Mouse (Mus musculus) myocyte (in vitro differentiated cells): ENCODE results near the gene Exo1. TPM values are rescaled to one million over a fixed set of nuclear protein-coding genes. Genes with fewer than 3 reads are reported as not detected.
A peak's percentile ranks its signal among the peaks of the same experiment; 100 is the strongest.

Experiments
- H3K27me3 ChIP-seq: one replicate; pipeline ENCODE4 v1.6.1; 2011; ENCODE audit not compliant: control insufficient read depth, insufficient read depth, insufficient read length
- H3K36me3 ChIP-seq: one replicate; pipeline ENCODE4 v1.6.1; 2011; ENCODE audit not compliant: control insufficient read depth, insufficient read depth
- H3K4me2 ChIP-seq: one replicate; pipeline ENCODE4 v1.6.1; 2011; ENCODE audit warnings: low read depth, control low read depth
- H3K4me3 ChIP-seq: one replicate; pipeline ENCODE4 v1.5.1; 2011; ENCODE audit warnings: mild to moderate bottlenecking, control low read depth, moderate library complexity
- H3K79me2 ChIP-seq: one replicate; pipeline ENCODE4 v1.6.1; 2011; ENCODE audit not compliant: control insufficient read depth, insufficient read depth
- H3ac ChIP-seq: one replicate; pipeline ENCODE4 v1.6.1; 2011; ENCODE audit not compliant: control insufficient read depth, insufficient read length
- CEBPB ChIP-seq: IDR thresholded peaks from 2 replicates; pipeline ENCODE4 v1.6.1; 2011; ENCODE audit warnings: mild to moderate bottlenecking, moderate library complexity; ENCODE audit not compliant: poor library complexity, insufficient read depth, severe bottlenecking
- E2F4 ChIP-seq: IDR thresholded peaks from one replicate; pipeline ENCODE4 v1.6.1; 2011; ENCODE audit warnings: mild to moderate bottlenecking, control low read depth, moderate library complexity; ENCODE audit not compliant: insufficient read depth
- MAX ChIP-seq: IDR thresholded peaks from one replicate; pipeline ENCODE4 v1.6.1; 2011; ENCODE audit warnings: low read depth, mild to moderate bottlenecking, control low read depth
- MYOD1 ChIP-seq, 3 experiments: IDR thresholded peaks; one replicate each; pipeline ENCODE4 v1.6.1; 2011; ENCODE audit warnings: control low read depth in 2 of 3, low read depth in 2 of 3, mild to moderate bottlenecking in 2 of 3, moderate library complexity in 1 of 3; ENCODE audit not compliant: insufficient read length in 2 of 3, control insufficient read depth in 1 of 3
- MYOG ChIP-seq, 3 experiments: IDR thresholded peaks; one replicate each; pipeline ENCODE4 v1.6.1; 2011; ENCODE audit warnings: control low read depth in 2 of 3, low read depth in 2 of 3, mild to moderate bottlenecking in 2 of 3; ENCODE audit not compliant: insufficient read length in 2 of 3, control insufficient read depth in 1 of 3, insufficient read depth in 1 of 3
- POLR2A ChIP-seq: IDR thresholded peaks from one replicate; pipeline ENCODE4 v1.6.1; 2011; ENCODE audit warnings: low read depth, mild to moderate bottlenecking, control low read depth, moderate library complexity; ENCODE audit not compliant: insufficient read length
- POLR2AphosphoS2 ChIP-seq: IDR thresholded peaks from one replicate; pipeline ENCODE4 v1.6.1; 2011; ENCODE audit warnings: low read depth, control low read depth; ENCODE audit not compliant: insufficient read length
- REST ChIP-seq: IDR thresholded peaks from one replicate; pipeline ENCODE4 v1.6.1; 2011; ENCODE audit warnings: mild to moderate bottlenecking, control low read depth, moderate library complexity; ENCODE audit not compliant: insufficient read depth, insufficient read length
- SRF ChIP-seq: IDR thresholded peaks from one replicate; pipeline ENCODE4 v1.6.1; 2011; ENCODE audit warnings: low read depth; ENCODE audit not compliant: control insufficient read depth, insufficient read length
- TCF12 ChIP-seq: IDR thresholded peaks from one replicate; pipeline ENCODE4 v1.6.1; 2011; ENCODE audit warnings: mild to moderate bottlenecking, control low read depth; ENCODE audit not compliant: poor library complexity, insufficient read depth, severe bottlenecking
- TCF3 ChIP-seq: IDR thresholded peaks from one replicate; pipeline ENCODE4 v1.6.1; 2011; ENCODE audit warnings: low read depth, control low read depth; ENCODE audit not compliant: insufficient read length
- USF1 ChIP-seq: IDR thresholded peaks from one replicate; pipeline ENCODE4 v1.6.1; 2011; ENCODE audit warnings: low read depth, mild to moderate bottlenecking, control low read depth, moderate library complexity
- polyA plus RNA-seq: library from polyadenylated mRNA; unstranded; fragments of >200 nt; fragmentation: generic; extraction: Trizol; gene quantifications from one replicate; pipeline ENCODE4 v1.2.1, GENCODE M21; 2012; ENCODE audit warnings: missing spikeins

Exo1 gene
- polyA plus RNA-seq, result 2.3 TPM

DNA sequence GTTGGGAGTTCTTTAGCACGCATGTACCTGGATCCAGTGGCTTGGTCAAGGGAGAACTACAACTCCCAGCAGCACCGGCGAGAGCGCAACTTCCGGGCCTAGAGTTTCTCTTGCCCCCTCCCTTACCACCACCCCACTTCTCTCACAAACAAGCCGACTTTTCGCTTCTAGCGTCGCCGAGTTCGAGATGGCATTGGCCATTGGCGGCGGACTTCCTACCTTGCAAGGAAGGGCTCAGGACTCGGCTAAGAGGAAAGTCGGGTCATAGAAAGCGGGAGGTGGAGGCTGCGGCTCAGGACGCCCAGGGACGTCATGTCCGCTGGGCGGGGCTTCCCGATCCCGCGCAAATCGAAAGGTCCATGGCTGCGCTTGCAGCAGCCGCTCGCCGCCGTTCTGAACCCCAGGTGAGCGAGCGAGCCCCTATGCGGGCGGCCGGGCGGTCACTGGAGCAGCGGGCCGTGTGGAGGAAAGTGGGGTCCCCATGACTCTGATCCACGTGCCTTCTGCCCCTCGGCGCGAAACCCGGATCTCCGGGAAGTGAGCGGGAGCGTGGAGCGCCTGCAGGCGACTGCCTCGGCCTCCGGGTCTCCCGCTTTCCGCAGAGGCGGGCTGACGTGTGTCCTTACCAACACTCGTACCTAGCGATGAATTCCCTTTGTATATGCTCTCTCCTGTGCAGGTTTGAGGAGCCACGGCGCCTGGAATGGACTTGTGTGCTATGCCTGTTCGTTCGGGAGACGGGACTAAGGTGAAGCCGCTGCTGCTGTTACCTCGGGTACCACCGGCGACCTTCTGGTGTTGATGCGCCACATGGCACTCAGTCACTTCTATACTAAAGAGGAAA, at the start of gene Exo1:
Exo1 (plus strand) TSS at position 129 of the 844 bp plus-strand sequence.
- Histone ChIP-seq H3K79me2 (peaks cover 4% of the 10 kb centered on the region), H3K36me3 (no peaks in the 10 kb centered on the region), H3K27me3 (no peaks in the 10 kb centered on the region), H3ac (peak within 1 kb of the TSS; percentile 68), H3K4me3 (peak within 1 kb of the TSS; percentile 66), H3K4me2 (peak within 1 kb of the TSS; percentile 76)
- peak; percentile 94 for TF ChIP-seq E2F4
- TF ChIP-seq POLR2AphosphoS2, result no peak

- no peak for TF ChIP-seq REST
- TF ChIP-seq POLR2A, result no peak
- TF ChIP-seq MYOG (IDR thresholded peaks at IDR 0.05; ENCODE audit: control insufficient read depth in 1 of 3, insufficient read depth in 1 of 3, insufficient read length in 2 of 3, low read depth in 2 of 3), result no peak
- TF ChIP-seq TCF3, result no peak
- no peak for TF ChIP-seq USF1
- no peak for TF ChIP-seq POLR2AphosphoS2
- no peak for TF ChIP-seq MYOD1 (IDR thresholded peaks at IDR 0.05; ENCODE audit: control insufficient read depth in 1 of 3, insufficient read length in 2 of 3, low read depth in 2 of 3)
- TF ChIP-seq MAX, result no peak
- TF ChIP-seq CEBPB, result no peak
- H3ac ChIP-seq, result no peak overlapping the region
- H3K4me2 ChIP-seq, result no peak overlapping the region
- H3K36me3 ChIP-seq, result no peaks in the 10 kb centered on the region
- H3K79me2 ChIP-seq, result no peaks in the 10 kb centered on the region
- no peak overlapping the region for H3K4me3 ChIP-seq
- no peaks in the 10 kb centered on the region for H3K27me3 ChIP-seq
Observed at GRCm38 (mm10) chr1:175855515-175855914, 24.9 kb upstream of the Exo1 start.

DNA sequence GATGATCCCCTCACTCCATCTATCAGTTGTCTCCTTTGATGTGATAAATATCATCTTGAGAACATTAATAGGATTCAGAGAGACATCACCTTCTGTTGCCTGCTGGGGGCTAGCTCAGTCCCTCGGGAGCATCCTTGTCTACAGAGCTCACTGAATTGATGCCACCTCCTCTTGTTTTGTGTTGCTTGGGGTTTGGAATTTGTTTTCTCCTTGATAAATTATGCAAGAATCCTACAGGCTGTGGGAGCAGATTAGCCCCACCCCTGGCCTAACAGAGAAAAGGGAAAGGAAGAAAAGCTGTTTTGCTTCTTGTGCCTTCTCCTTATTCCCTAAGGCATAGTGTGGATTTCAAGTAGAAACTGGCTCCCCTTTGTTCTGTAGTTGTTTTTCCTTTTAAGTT, 13.3 kb upstream of the Exo1 start:
- no peak overlapping the region for H3K4me2 ChIP-seq
- H3K79me2 ChIP-seq, result no peaks in the 10 kb centered on the region
- TF ChIP-seq REST, result no peak
- no peak for TF ChIP-seq E2F4
- TF ChIP-seq MAX, result no peak
- no peak for TF ChIP-seq TCF12
- TF ChIP-seq SRF, result no peak
- TF ChIP-seq POLR2AphosphoS2, result no peak
- TF ChIP-seq MYOG (IDR thresholded peaks at IDR 0.05; ENCODE audit: control insufficient read depth in 1 of 3, insufficient read depth in 1 of 3, insufficient read length in 2 of 3, low read depth in 2 of 3), result no peak
- no peak for TF ChIP-seq TCF3
- no peak for TF ChIP-seq MYOD1 (IDR thresholded peaks at IDR 0.05; ENCODE audit: control insufficient read depth in 1 of 3, insufficient read length in 2 of 3, low read depth in 2 of 3)
- no peak for TF ChIP-seq CEBPB
- TF ChIP-seq USF1, result no peak
- TF ChIP-seq POLR2A, result no peak
- H3ac ChIP-seq, result no peak overlapping the region
- H3K4me3 ChIP-seq, result no peak overlapping the region
- H3K27me3 ChIP-seq, result no peaks in the 10 kb centered on the region
- H3K36me3 ChIP-seq, result no peaks in the 10 kb centered on the region

DNA sequence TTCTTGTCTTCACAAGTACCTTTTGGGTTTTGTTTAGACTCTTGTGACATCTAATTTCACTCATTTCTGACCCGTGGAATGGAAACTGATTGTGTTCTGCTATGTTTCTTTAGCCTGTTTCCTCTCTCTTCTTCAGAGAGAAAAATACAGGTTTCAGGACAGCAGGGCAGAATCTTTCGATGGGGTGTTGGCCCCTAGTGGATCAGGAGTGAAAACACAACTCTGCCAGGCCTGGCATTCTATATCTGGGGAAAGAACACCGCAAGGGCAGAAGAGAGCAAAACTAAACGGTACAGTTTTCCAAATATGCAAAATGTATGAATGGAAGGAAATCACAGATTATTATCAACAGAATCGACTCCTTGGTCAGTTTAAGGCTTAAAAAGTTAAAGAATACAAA, 12.8 kb upstream of the Exo1 start:
- TF ChIP-seq E2F4 (no peak), POLR2A (no peak), CEBPB (no peak), MYOD1 (IDR thresholded peaks at IDR 0.05; ENCODE audit: control insufficient read depth in 1 of 3, insufficient read length in 2 of 3, low read depth in 2 of 3) (no peak), USF1 (no peak), TCF12 (no peak), REST (no peak), SRF (no peak), MAX (no peak)
- no peaks in the 10 kb centered on the region for H3K79me2 ChIP-seq
- no peak overlapping the region for H3K4me3 ChIP-seq
- H3K36me3 ChIP-seq, result no peaks in the 10 kb centered on the region
- no peak overlapping the region for H3ac ChIP-seq
- H3K4me2 ChIP-seq, result no peak overlapping the region
- H3K27me3 ChIP-seq, result no peaks in the 10 kb centered on the region

DNA sequence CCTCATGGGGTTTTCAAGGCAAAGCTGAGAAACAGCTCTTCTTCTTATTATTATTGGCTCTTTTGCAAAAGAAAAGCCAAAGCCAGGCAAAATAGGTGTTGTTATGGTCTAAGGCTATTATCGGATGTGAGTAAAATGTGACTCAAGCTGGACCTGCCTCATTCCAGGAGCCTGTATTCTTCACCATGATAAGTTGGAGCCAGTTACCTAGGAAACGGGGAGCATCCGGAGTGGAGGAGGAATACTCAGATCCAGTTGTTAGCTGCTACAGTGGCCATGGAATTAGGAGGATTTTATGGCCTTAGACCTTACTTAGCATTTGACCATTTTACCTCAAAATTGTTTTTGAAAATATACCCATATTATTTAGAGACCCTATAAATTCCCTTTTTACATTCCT, 9.7 kb upstream of the Exo1 start:
- Histone ChIP-seq H3K27me3 (no peaks in the 10 kb centered on the region), H3K4me3 (no peak overlapping the region)

More for the DNA sequence above, 9.7 kb upstream of the Exo1 start:
- Histone ChIP-seq H3ac (no peak overlapping the region), H3K4me2 (no peak overlapping the region), H3K36me3 (no peaks in the 10 kb centered on the region), H3K79me2 (no peaks in the 10 kb centered on the region)
- TF ChIP-seq CEBPB, result no peak
- TF ChIP-seq MYOD1 (IDR thresholded peaks at IDR 0.05; ENCODE audit: control insufficient read depth in 1 of 3, insufficient read length in 2 of 3, low read depth in 2 of 3), result no peak
- TF ChIP-seq E2F4, result no peak
- no peak for TF ChIP-seq POLR2AphosphoS2
- TF ChIP-seq SRF, result no peak
- no peak for TF ChIP-seq TCF3
- TF ChIP-seq POLR2A, result no peak
- TF ChIP-seq USF1, result no peak
- TF ChIP-seq MYOG (IDR thresholded peaks at IDR 0.05; ENCODE audit: control insufficient read depth in 1 of 3, insufficient read depth in 1 of 3, insufficient read length in 2 of 3, low read depth in 2 of 3), result no peak
